Mouse (Mus musculus) thymus, adult 2 months (tissue): ENCODE results near the gene Nadk2. TPM values are rescaled to one million over a fixed set of nuclear protein-coding genes. Genes with fewer than 3 reads are reported as not detected.
A peak's percentile ranks its signal among the peaks of the same experiment; 100 is the strongest.

Experiments used
- DNase-seq: peaks from one replicate; pipeline ENCODE4 v3.0.0; 2021
- H3K27ac ChIP-seq: fragments of 200-500 bp; 2 replicates; pipeline ENCODE4 v1.5.1; 2012; ENCODE audit warnings: low read length, control low read depth; ENCODE audit not compliant: control insufficient read depth, insufficient read depth
- H3K27me3 ChIP-seq: fragments of 200-500 bp; 2 replicates; pipeline ENCODE4 v1.6.1; 2012; ENCODE audit warnings: mild to moderate bottlenecking, low read length, moderate library complexity, mixed read lengths; ENCODE audit not compliant: control insufficient read depth, insufficient read depth
- H3K36me3 ChIP-seq: fragments of 200-500 bp; 2 replicates; pipeline ENCODE4 v1.6.1; 2012; ENCODE audit warnings: mild to moderate bottlenecking, low read length, moderate library complexity; ENCODE audit not compliant: control insufficient read depth, insufficient read depth
- H3K4me1 ChIP-seq: fragments of 200-500 bp; replicated peaks from 2 replicates; pipeline ENCODE4 v1.6.1; 2012; ENCODE audit warnings: low read length; ENCODE audit not compliant: control insufficient read depth, insufficient read depth
- H3K4me3 ChIP-seq: fragments of 200-500 bp; 2 replicates; pipeline ENCODE4 v1.5.1; 2012; ENCODE audit warnings: mild to moderate bottlenecking, low read length, control low read depth, moderate library complexity; ENCODE audit not compliant: control insufficient read depth, insufficient read depth
- CTCF ChIP-seq: fragments of 200-500 bp; IDR thresholded peaks from 2 replicates; pipeline ENCODE4 v1.5.1; 2012; ENCODE audit warnings: mild to moderate bottlenecking, control low read depth, low read length, moderate library complexity, borderline replicate concordance; ENCODE audit not compliant: control insufficient read depth, poor library complexity, insufficient read depth; ENCODE audit errors: extremely low read depth
- POLR2A ChIP-seq: fragments of 200-500 bp; IDR thresholded peaks from 2 replicates; pipeline ENCODE4 v1.6.1; 2012; ENCODE audit warnings: mild to moderate bottlenecking, low read length, control low read depth, moderate library complexity; ENCODE audit not compliant: control insufficient read depth, poor library complexity, insufficient read depth; ENCODE audit errors: extremely low read depth
- WGBS: fragments of 180-500 bp; shearing (Covaris S2); methylation state at CpG from one replicate; pipeline ENCODE4 v1.1.7; 2018; 5-methylcytosine and 5-hydroxymethylcytosine counted together
- polyA plus RNA-seq: library from polyadenylated mRNA; depleted of rRNA; stranded (reverse); fragments of >200 nt; gene quantifications from 2 replicates; pipeline ENCODE4 v1.2.3, GENCODE M21; 2012

Nadk2 gene
- polyA plus RNA-seq, 1 experiment: 14.1 TPM

- H3K36me3 ChIP-seq: peaks cover 22% of the 10 kb centered on the region
- no peak for DNase-seq
- no peak for TF ChIP-seq CTCF
- TF ChIP-seq POLR2A: no peak
- H3K4me1 ChIP-seq: no peaks in the 10 kb centered on the region
- H3K27me3 ChIP-seq: no peaks in the 10 kb centered on the region
- no peak overlapping the region for H3K4me3 ChIP-seq
- no peak overlapping the region for H3K27ac ChIP-seq
- WGBS: 94% methylated on average over 7 of the region's 7 CpGs
Measured at GRCm38 (mm10) chr15:9127051-9127791, 56.2 kb downstream of the Nadk2 start.

- Histone ChIP-seq H3K27me3 (no peaks in the 10 kb centered on the region), H3K36me3 (peaks cover 15% of the 10 kb centered on the region), H3K4me1 (no peaks in the 10 kb centered on the region), H3K4me3 (no peak overlapping the region), H3K27ac (peak overlapping the region; percentile 34; the same call in 1 of the 2 replicates)
- no peak for TF ChIP-seq POLR2A
- TF ChIP-seq CTCF: no peak
- DNase-seq: no peak
- 92% methylated on average over 9 of the region's 9 CpGs for WGBS
Measured at GRCm38 (mm10) chr15:9130772-9131498, 59.9 kb downstream of the Nadk2 start.

GRCm38 (mm10) chr15:9131499-9131888 lies 60.4 kb downstream of the Nadk2 start:
- H3K36me3 ChIP-seq: peaks cover 15% of the 10 kb centered on the region
- H3K4me3 ChIP-seq: no peak overlapping the region
- DNase-seq: no peak
- no peaks in the 10 kb centered on the region for H3K27me3 ChIP-seq
- WGBS: 86% methylated on average over 4 of the region's 4 CpGs
- H3K4me1 ChIP-seq: no peaks in the 10 kb centered on the region
- TF ChIP-seq CTCF: no peak
- no peak for TF ChIP-seq POLR2A
- peak overlapping the region; percentile 34; the same call in 1 of the 2 replicates for H3K27ac ChIP-seq

- Histone ChIP-seq H3K36me3 (peaks cover 15% of the 10 kb centered on the region), H3K4me1 (no peaks in the 10 kb centered on the region), H3K27ac (no peak overlapping the region), H3K4me3 (no peak overlapping the region), H3K27me3 (no peaks in the 10 kb centered on the region)
- no peak for DNase-seq
- WGBS: 94% methylated on average over 13 of the region's 13 CpGs
- TF ChIP-seq CTCF (no peak), POLR2A (no peak)
Measured at GRCm38 (mm10) chr15:9132693-9133443, 61.8 kb downstream of the Nadk2 start.

GRCm38 (mm10) chr15:9134891-9135507 lies 63.9 kb downstream of the Nadk2 start:
- Histone ChIP-seq H3K4me1 (peaks cover 4% of the 10 kb centered on the region), H3K27me3 (no peaks in the 10 kb centered on the region), H3K27ac (no peak overlapping the region), H3K4me3 (no peak overlapping the region), H3K36me3 (peaks cover 15% of the 10 kb centered on the region; the same call in 1 of the 2 replicates)
- TF ChIP-seq CTCF (no peak), POLR2A (no peak)
- no peak for DNase-seq
- 92% methylated on average over 6 of the region's 6 CpGs for WGBS

- DNase-seq: peak; percentile 11
- Histone ChIP-seq H3K4me3 (peak overlapping the region; percentile 43), H3K27me3 (no peaks in the 10 kb centered on the region), H3K4me1 (peaks cover 7% of the 10 kb centered on the region), H3K36me3 (no peaks in the 10 kb centered on the region), H3K27ac (no peak overlapping the region)
- TF ChIP-seq CTCF: no peak
- TF ChIP-seq POLR2A: no peak
- WGBS: 47% methylated on average over 10 of the region's 10 CpGs
Measured at GRCm38 (mm10) chr15:9139447-9139846, 68.4 kb downstream of the Nadk2 start.
